Mouse (Mus musculus) liver, adult 2 months (tissue): ENCODE measurements around the gene Th.

Experiments used
- CTCF ChIP-seq: fragments of 200-500 bp; IDR thresholded peaks from 2 replicates; pipeline ENCODE4 v1.5.1; 2011; ENCODE audit warnings: low read depth, low read length, control low read depth
- POLR2A ChIP-seq: fragments of 200-500 bp; IDR thresholded peaks from 2 replicates; pipeline ENCODE4 v1.6.1; 2011; ENCODE audit warnings: low read length, control low read depth; ENCODE audit not compliant: insufficient read depth; ENCODE audit errors: extremely low read depth

DNA sequence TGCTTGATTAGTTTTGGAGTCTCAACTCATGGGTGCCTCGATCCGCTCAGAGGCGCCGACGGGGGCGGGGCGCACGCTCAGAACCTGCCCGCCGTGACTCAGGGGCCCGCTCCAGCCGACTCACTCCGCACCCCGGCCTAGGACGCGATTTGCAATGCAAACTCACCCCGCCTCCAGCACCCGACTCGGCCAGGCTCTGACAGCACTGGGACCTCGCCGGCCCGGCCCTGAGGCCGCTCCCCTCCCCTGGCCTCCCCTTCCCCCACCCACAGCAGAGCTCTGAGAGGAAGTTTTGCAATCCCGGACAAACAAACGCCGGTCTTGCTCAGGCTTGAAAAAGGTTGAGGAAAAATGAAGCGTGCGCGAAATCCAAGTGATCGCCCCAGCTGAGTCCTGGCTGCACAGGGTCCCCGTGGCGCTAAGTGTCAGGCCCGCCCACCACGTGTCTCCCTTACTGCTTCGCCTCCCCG, 36.5 kb upstream of the Th start:
- TF ChIP-seq CTCF (no peak), POLR2A (no peak)
